Mouse (Mus musculus) ES-E14 (cell line): ENCODE data around the gene Oxld1.
"Not testable (repeated sequence)": the region's sequence is repeated elsewhere in the genome, so short reads cannot be mapped to it uniquely, and the experiment has no call there.

Experiments used
- CHD2 ChIP-seq: IDR thresholded peaks from 2 replicates; pipeline ENCODE4 v1.6.1; 2014; ENCODE audit warnings: mild to moderate bottlenecking, low read depth, low read length, inconsistent platforms
- HCFC1 ChIP-seq: IDR thresholded peaks from 2 replicates; pipeline ENCODE4 v1.6.1; 2012; ENCODE audit warnings: low read length, inconsistent platforms, borderline replicate concordance; ENCODE audit not compliant: insufficient read depth
- ZC3H11A ChIP-seq: IDR thresholded peaks from 2 replicates; pipeline ENCODE4 v1.6.1; 2012; ENCODE audit warnings: low read depth, mild to moderate bottlenecking, inconsistent platforms, low read length, borderline replicate concordance
- ZNF384 ChIP-seq: IDR thresholded peaks from 2 replicates; pipeline ENCODE4 v1.6.1; 2012; ENCODE audit warnings: low read depth, low read length, inconsistent platforms

- TF ChIP-seq ZC3H11A, CHD2, HCFC1: not testable (repeated sequence)
- peak; percentile 74 for TF ChIP-seq ZNF384
Measured at GRCm38 (mm10) chr11:120413621-120414020, 44.2 kb downstream of the Oxld1 start.
